Mouse (Mus musculus) E14TG2a.4 (cell line): Measurements from ENCODE around the gene Ldlrap1.

Source experiments
- H3K27me3 ChIP-seq: 2 replicates; pipeline ENCODE4 v1.6.1; 2014; ENCODE audit warnings: low read length, control low read depth; ENCODE audit not compliant: insufficient read depth
- H3K36me3 ChIP-seq: 2 replicates; pipeline ENCODE4 v1.6.1; 2014; ENCODE audit warnings: low read length, control low read depth; ENCODE audit not compliant: insufficient read depth
- H3K4me1 ChIP-seq: replicated peaks from 2 replicates; pipeline ENCODE4 v1.6.1; 2014; ENCODE audit warnings: low read depth, low read length, control low read depth
- H3K4me3 ChIP-seq: replicated peaks from 2 replicates; pipeline ENCODE4 v1.5.1; 2014; ENCODE audit warnings: mild to moderate bottlenecking, low read length
- H3K9me3 ChIP-seq: 2 replicates; pipeline ENCODE4 v1.6.1; 2014; ENCODE audit warnings: low read length, control low read depth
- CTCF ChIP-seq: conservative IDR thresholded peaks from 2 replicates; pipeline ENCODE4 v1.5.1; 2014; ENCODE audit warnings: low read length
- NANOG ChIP-seq: IDR thresholded peaks from 2 replicates; pipeline ENCODE4 v1.6.1; 2014; ENCODE audit warnings: borderline replicate concordance, low read length, mixed read lengths
- POU5F1 ChIP-seq: IDR thresholded peaks from 2 replicates; pipeline ENCODE4 v1.6.1; 2014; ENCODE audit warnings: low read length, borderline replicate concordance

Ldlrap1 gene

GRCm38 (mm10) chr4:134721076-134721475, 46.7 kb downstream of the Ldlrap1 start:
- no peaks in the 10 kb centered on the region for H3K36me3 ChIP-seq
- H3K27me3 ChIP-seq: peaks cover 6% of the 10 kb centered on the region; the same call in 1 of the 2 replicates
- no peak for TF ChIP-seq NANOG
- TF ChIP-seq POU5F1: no peak
- no peak for TF ChIP-seq CTCF
- no peak overlapping the region for H3K4me3 ChIP-seq
- no peaks in the 10 kb centered on the region for H3K9me3 ChIP-seq
- peaks cover 26% of the 10 kb centered on the region for H3K4me1 ChIP-seq

- Histone ChIP-seq H3K4me3 (no peak overlapping the region), H3K36me3 (no peaks in the 10 kb centered on the region), H3K27me3 (peaks cover 6% of the 10 kb centered on the region; the same call in 1 of the 2 replicates), H3K4me1 (peaks cover 19% of the 10 kb centered on the region), H3K9me3 (no peaks in the 10 kb centered on the region)
- no peak for TF ChIP-seq POU5F1
- no peak for TF ChIP-seq NANOG
- TF ChIP-seq CTCF: no peak
Measured at GRCm38 (mm10) chr4:134720371-134720770, 47.5 kb downstream of the Ldlrap1 start.

GRCm38 (mm10) chr4:134719489-134719888, 48.3 kb downstream of the Ldlrap1 start:
- TF ChIP-seq NANOG (no peak), CTCF (no peak), POU5F1 (no peak)
- H3K27me3 ChIP-seq: peaks cover 6% of the 10 kb centered on the region; the same call in 1 of the 2 replicates
- H3K4me3 ChIP-seq: no peak overlapping the region
- peaks cover 10% of the 10 kb centered on the region for H3K4me1 ChIP-seq
- H3K36me3 ChIP-seq: no peaks in the 10 kb centered on the region
- no peaks in the 10 kb centered on the region for H3K9me3 ChIP-seq

- Histone ChIP-seq H3K27me3 (no peaks in the 10 kb centered on the region; the same call in 1 of the 2 replicates), H3K4me3 (no peak overlapping the region), H3K9me3 (no peaks in the 10 kb centered on the region), H3K36me3 (no peaks in the 10 kb centered on the region), H3K4me1 (peaks cover 18% of the 10 kb centered on the region)
- TF ChIP-seq CTCF (peak; percentile 49), NANOG (no peak), POU5F1 (no peak)
Measured at GRCm38 (mm10) chr4:134713937-134714336, 53.9 kb downstream of the Ldlrap1 start.

- peaks cover 36% of the 10 kb centered on the region for H3K4me1 ChIP-seq
- no peak overlapping the region for H3K4me3 ChIP-seq
- TF ChIP-seq CTCF (no peak), POU5F1 (no peak), NANOG (no peak)
- no peaks in the 10 kb centered on the region for H3K9me3 ChIP-seq
- no peaks in the 10 kb centered on the region for H3K36me3 ChIP-seq
- H3K27me3 ChIP-seq: peaks cover 46% of the 10 kb centered on the region
Measured at GRCm38 (mm10) chr4:134705311-134705710, 62.5 kb downstream of the Ldlrap1 start.

GRCm38 (mm10) chr4:134704590-134704989, 63.2 kb downstream of the Ldlrap1 start:
- H3K9me3 ChIP-seq: no peaks in the 10 kb centered on the region
- H3K36me3 ChIP-seq: no peaks in the 10 kb centered on the region
- H3K27me3 ChIP-seq: peaks cover 46% of the 10 kb centered on the region
- peaks cover 31% of the 10 kb centered on the region for H3K4me1 ChIP-seq
- no peak for TF ChIP-seq CTCF
- TF ChIP-seq NANOG: no peak
- no peak for TF ChIP-seq POU5F1
- H3K4me3 ChIP-seq: peak overlapping the region; percentile 92

- no peaks in the 10 kb centered on the region for H3K36me3 ChIP-seq
- TF ChIP-seq CTCF: no peak
- no peak for TF ChIP-seq NANOG
- no peak for TF ChIP-seq POU5F1
- peaks cover 26% of the 10 kb centered on the region for H3K4me1 ChIP-seq
- peak within 1 kb of the TSS; percentile 92 for H3K4me3 ChIP-seq
- H3K27me3 ChIP-seq: peaks cover 46% of the 10 kb centered on the region
- H3K9me3 ChIP-seq: no peaks in the 10 kb centered on the region
Measured at GRCm38 (mm10) chr4:134703835-134704546, 63.8 kb downstream of the Ldlrap1 start, which contains the start of gene Man1c1. Gene Man1c1 (minus strand): TSS chr4:134704290.

GRCm38 (mm10) chr4:134702981-134703834, 64.6 kb downstream of the Ldlrap1 start:
- Histone ChIP-seq H3K4me3 (peak overlapping the region; percentile 92), H3K9me3 (no peaks in the 10 kb centered on the region), H3K36me3 (no peaks in the 10 kb centered on the region), H3K4me1 (peaks cover 26% of the 10 kb centered on the region), H3K27me3 (peaks cover 46% of the 10 kb centered on the region)
- TF ChIP-seq CTCF: no peak

GRCm38 (mm10) chr4:134701934-134702333, 65.9 kb downstream of the Ldlrap1 start:
- H3K27me3 ChIP-seq: peaks cover 35% of the 10 kb centered on the region

More at GRCm38 (mm10) chr4:134701934-134702333, 65.9 kb downstream of the Ldlrap1 start:
- Histone ChIP-seq H3K4me3 (0 out of 2 replicates have a peak overlapping the region, but pooled peaks have one; percentile 3), H3K9me3 (no peaks in the 10 kb centered on the region), H3K36me3 (no peaks in the 10 kb centered on the region), H3K4me1 (peaks cover 30% of the 10 kb centered on the region)
- TF ChIP-seq POU5F1: no peak
- peak; percentile 99 for TF ChIP-seq CTCF
